Mouse (Mus musculus): Measurements from ENCODE around the gene E130309D02Rik. TPM values are rescaled to one million over a fixed set of nuclear protein-coding genes. Genes with fewer than 3 reads are reported as not detected.

The E130309D02Rik gene
- polyA plus RNA-seq, 1 experiment from 2014 or later = 67.3 TPM

GRCm38 (mm10) chr5:143272108-143272507, 43.1 kb downstream of the E130309D02Rik start:
- DNase-seq (ENCODE audit: low spot score) = no peak
- Histone ChIP-seq H3K4me1 (peaks cover 25% of the 10 kb centered on the region), H3K9me3 (replicated peaks) (no peaks in the 10 kb centered on the region), H3K27ac (no peak overlapping the region), H3K4me3 (no peak overlapping the region), H3K36me3 (peaks cover 11% of the 10 kb centered on the region; the same call in 1 of the 2 replicates), H3K27me3 (ENCODE audit: low read depth, poor library complexity, severe bottlenecking) (peaks cover 18% of the 10 kb centered on the region; the same call in 1 of the 2 replicates)
- 82% methylated on average over 3 of the region's 3 CpGs for WGBS

GRCm38 (mm10) chr5:143271642-143272041, 43.5 kb downstream of the E130309D02Rik start:
- 91% methylated on average over 6 of the region's 6 CpGs for WGBS
- H3K4me1 ChIP-seq = peaks cover 25% of the 10 kb centered on the region
- DNase-seq (ENCODE audit: low spot score) = no peak
- H3K4me3 ChIP-seq = no peak overlapping the region
- peaks cover 11% of the 10 kb centered on the region; the same call in 1 of the 2 replicates for H3K36me3 ChIP-seq
- H3K27me3 ChIP-seq (ENCODE audit: low read depth, poor library complexity, severe bottlenecking) = peaks cover 13% of the 10 kb centered on the region; the same call in 1 of the 2 replicates
- H3K27ac ChIP-seq = no peak overlapping the region
- no peaks in the 10 kb centered on the region for H3K9me3 ChIP-seq (replicated peaks)

- H3K36me3 ChIP-seq = peaks cover 11% of the 10 kb centered on the region; the same call in 1 of the 2 replicates
- H3K27me3 ChIP-seq (ENCODE audit: low read depth, poor library complexity, severe bottlenecking) = no peaks in the 10 kb centered on the region
- no peak for DNase-seq (ENCODE audit: low spot score)
- 6% methylated on average over 12 of the region's 12 CpGs for WGBS
- H3K4me3 ChIP-seq = peak overlapping the region; percentile 88
- H3K9me3 ChIP-seq (replicated peaks) = no peaks in the 10 kb centered on the region
- H3K4me1 ChIP-seq = peaks cover 25% of the 10 kb centered on the region
- peak overlapping the region; percentile 96 for H3K27ac ChIP-seq
Observed at GRCm38 (mm10) chr5:143270151-143270519, 45.0 kb downstream of the E130309D02Rik start.

GRCm38 (mm10) chr5:143269363-143270150, 45.6 kb downstream of the E130309D02Rik start, which contains the start of gene Zfp316:
Gene Zfp316, minus strand, starts transcription at chr5:143270022.
- Histone ChIP-seq H3K27me3 (ENCODE audit: low read depth, poor library complexity, severe bottlenecking) (no peaks in the 10 kb centered on the region), H3K36me3 (peaks cover 16% of the 10 kb centered on the region), H3K27ac (peak within 1 kb of the TSS; percentile 96), H3K9me3 (replicated peaks) (no peaks in the 10 kb centered on the region), H3K4me1 (peaks cover 27% of the 10 kb centered on the region), H3K4me3 (peak within 1 kb of the TSS; percentile 88)
- DNase-seq (ENCODE audit: low spot score) = peak; percentile 77
- under 1% methylated on average over 79 of the region's 79 CpGs for WGBS

GRCm38 (mm10) chr5:143268985-143269362, 46.2 kb downstream of the E130309D02Rik start:
- Histone ChIP-seq H3K9me3 (replicated peaks) (no peaks in the 10 kb centered on the region), H3K4me3 (peak overlapping the region; percentile 88), H3K27me3 (ENCODE audit: low read depth, poor library complexity, severe bottlenecking) (no peaks in the 10 kb centered on the region), H3K36me3 (peaks cover 22% of the 10 kb centered on the region), H3K27ac (peak overlapping the region; percentile 96), H3K4me1 (peaks cover 28% of the 10 kb centered on the region)
- no peak for DNase-seq (ENCODE audit: low spot score)
- 35% methylated on average over 8 of the region's 8 CpGs for WGBS

- 87% methylated on average over 6 of the region's 6 CpGs for WGBS
- Histone ChIP-seq H3K9me3 (replicated peaks) (no peaks in the 10 kb centered on the region), H3K27ac (no peak overlapping the region), H3K4me1 (peaks cover 28% of the 10 kb centered on the region), H3K36me3 (peaks cover 39% of the 10 kb centered on the region), H3K4me3 (no peak overlapping the region), H3K27me3 (ENCODE audit: low read depth, poor library complexity, severe bottlenecking) (no peaks in the 10 kb centered on the region)
- no peak for DNase-seq (ENCODE audit: low spot score)
Observed at GRCm38 (mm10) chr5:143266794-143267193, 48.4 kb downstream of the E130309D02Rik start.

GRCm38 (mm10) chr5:143265409-143265808, 49.8 kb downstream of the E130309D02Rik start:
- Histone ChIP-seq H3K9me3 (replicated peaks) (no peaks in the 10 kb centered on the region), H3K36me3 (peaks cover 48% of the 10 kb centered on the region), H3K27ac (no peak overlapping the region), H3K4me1 (peaks cover 18% of the 10 kb centered on the region), H3K27me3 (ENCODE audit: low read depth, poor library complexity, severe bottlenecking) (no peaks in the 10 kb centered on the region), H3K4me3 (no peak overlapping the region)
- 45% methylated on average over 1 of the region's 1 CpGs for WGBS
- no peak for DNase-seq (ENCODE audit: low spot score)

- Histone ChIP-seq H3K27me3 (ENCODE audit: low read depth, poor library complexity, severe bottlenecking) (0 out of 2 replicates have a peak, but pooled peaks cover under 1% of the 10 kb centered on the region), H3K4me3 (no peak overlapping the region), H3K4me1 (peaks cover 15% of the 10 kb centered on the region), H3K9me3 (replicated peaks) (no peaks in the 10 kb centered on the region), H3K36me3 (peaks cover 55% of the 10 kb centered on the region), H3K27ac (no peak overlapping the region)
- 93% methylated on average over 10 of the region's 10 CpGs for WGBS
- no peak for DNase-seq (ENCODE audit: low spot score)
Observed at GRCm38 (mm10) chr5:143264689-143265088, 50.5 kb downstream of the E130309D02Rik start.

- 98% methylated on average over 8 of the region's 8 CpGs for WGBS
- peaks cover 81% of the 10 kb centered on the region for H3K36me3 ChIP-seq
Observed at GRCm38 (mm10) chr5:143261636-143262035, 53.5 kb downstream of the E130309D02Rik start.

GRCm38 (mm10) chr5:143255802-143256201, 59.4 kb downstream of the E130309D02Rik start:
- H3K4me3 ChIP-seq = no peak overlapping the region
- peaks cover 26% of the 10 kb centered on the region for H3K4me1 ChIP-seq
- H3K9me3 ChIP-seq (replicated peaks) = no peaks in the 10 kb centered on the region
- peaks cover 80% of the 10 kb centered on the region for H3K36me3 ChIP-seq
- H3K27me3 ChIP-seq (ENCODE audit: low read depth, poor library complexity, severe bottlenecking) = peaks cover 90% of the 10 kb centered on the region
- DNase-seq (ENCODE audit: low spot score) = no peak
- no peak overlapping the region for H3K27ac ChIP-seq
- 74% methylated on average over 5 of the region's 5 CpGs for WGBS

More at GRCm38 (mm10) chr5:143261636-143262035, 53.5 kb downstream of the E130309D02Rik start:
- no peaks in the 10 kb centered on the region for H3K9me3 ChIP-seq (replicated peaks)
- H3K4me3 ChIP-seq = no peak overlapping the region
- H3K27me3 ChIP-seq (ENCODE audit: low read depth, poor library complexity, severe bottlenecking) = peaks cover 31% of the 10 kb centered on the region
- DNase-seq (ENCODE audit: low spot score) = no peak
- 0 out of 2 replicates have a peak, but pooled peaks cover 3% of the 10 kb centered on the region for H3K4me1 ChIP-seq
- no peak overlapping the region for H3K27ac ChIP-seq

- peaks cover 96% of the 10 kb centered on the region for H3K27me3 ChIP-seq (ENCODE audit: low read depth, poor library complexity, severe bottlenecking)
- H3K4me1 ChIP-seq = peaks cover 26% of the 10 kb centered on the region
- peaks cover 74% of the 10 kb centered on the region for H3K36me3 ChIP-seq
- no peak overlapping the region; the same call in 1 of the 2 replicates for H3K27ac ChIP-seq
- WGBS = 11% methylated on average over 24 of the region's 24 CpGs
- no peak for DNase-seq (ENCODE audit: low spot score)
- no peaks in the 10 kb centered on the region for H3K9me3 ChIP-seq (replicated peaks)
- peak overlapping the region; percentile 52 for H3K4me3 ChIP-seq
Observed at GRCm38 (mm10) chr5:143255131-143255519, 60.0 kb downstream of the E130309D02Rik start.

GRCm38 (mm10) chr5:143254487-143255130, 60.6 kb downstream of the E130309D02Rik start:
- peaks cover 73% of the 10 kb centered on the region for H3K36me3 ChIP-seq
- peaks cover 26% of the 10 kb centered on the region for H3K4me1 ChIP-seq
- H3K9me3 ChIP-seq (replicated peaks) = no peaks in the 10 kb centered on the region
- DNase-seq (ENCODE audit: low spot score) = peak; percentile 56
- H3K4me3 ChIP-seq = peak overlapping the region; percentile 52
- 4% methylated on average over 66 of the region's 66 CpGs for WGBS
- peaks cover 100% of the 10 kb centered on the region for H3K27me3 ChIP-seq (ENCODE audit: low read depth, poor library complexity, severe bottlenecking)
- H3K27ac ChIP-seq = no peak overlapping the region; the same call in 1 of the 2 replicates

All from limb, embryonic 10.5 days (tissue).